Mouse (Mus musculus) brown adipose tissue, adult 24 weeks (tissue): Measurements from ENCODE around the gene Pld3. TPM values are rescaled to one million over a fixed set of nuclear protein-coding genes. Genes with fewer than 3 reads are reported as not detected.

Experiments
- H3K27ac ChIP-seq: fragments of 200-500 bp; replicated peaks from 2 replicates; pipeline ENCODE4 v1.5.1; 2012; ENCODE audit warnings: low read depth, mild to moderate bottlenecking, low read length
- H3K4me1 ChIP-seq: fragments of 200-500 bp; 2 replicates; pipeline ENCODE4 v1.6.1; 2012; ENCODE audit warnings: low read length, mixed read lengths; ENCODE audit not compliant: control insufficient read depth, insufficient read depth, insufficient read length
- H3K4me3 ChIP-seq: fragments of 200-500 bp; 2 replicates; pipeline ENCODE4 v1.5.1; 2012; ENCODE audit warnings: low read depth, mild to moderate bottlenecking, low read length, moderate library complexity; ENCODE audit not compliant: insufficient read depth
- polyA plus RNA-seq: library from polyadenylated mRNA; stranded (reverse); fragments of >200 nt; gene quantifications from 2 replicates; pipeline ENCODE4 v1.2.4, GENCODE M21; 2012; ENCODE audit not compliant: missing spikeins, insufficient read depth, insufficient read length

Gene Pld3
- polyA plus RNA-seq, 1 experiment, result 23.5 TPM

DNA sequence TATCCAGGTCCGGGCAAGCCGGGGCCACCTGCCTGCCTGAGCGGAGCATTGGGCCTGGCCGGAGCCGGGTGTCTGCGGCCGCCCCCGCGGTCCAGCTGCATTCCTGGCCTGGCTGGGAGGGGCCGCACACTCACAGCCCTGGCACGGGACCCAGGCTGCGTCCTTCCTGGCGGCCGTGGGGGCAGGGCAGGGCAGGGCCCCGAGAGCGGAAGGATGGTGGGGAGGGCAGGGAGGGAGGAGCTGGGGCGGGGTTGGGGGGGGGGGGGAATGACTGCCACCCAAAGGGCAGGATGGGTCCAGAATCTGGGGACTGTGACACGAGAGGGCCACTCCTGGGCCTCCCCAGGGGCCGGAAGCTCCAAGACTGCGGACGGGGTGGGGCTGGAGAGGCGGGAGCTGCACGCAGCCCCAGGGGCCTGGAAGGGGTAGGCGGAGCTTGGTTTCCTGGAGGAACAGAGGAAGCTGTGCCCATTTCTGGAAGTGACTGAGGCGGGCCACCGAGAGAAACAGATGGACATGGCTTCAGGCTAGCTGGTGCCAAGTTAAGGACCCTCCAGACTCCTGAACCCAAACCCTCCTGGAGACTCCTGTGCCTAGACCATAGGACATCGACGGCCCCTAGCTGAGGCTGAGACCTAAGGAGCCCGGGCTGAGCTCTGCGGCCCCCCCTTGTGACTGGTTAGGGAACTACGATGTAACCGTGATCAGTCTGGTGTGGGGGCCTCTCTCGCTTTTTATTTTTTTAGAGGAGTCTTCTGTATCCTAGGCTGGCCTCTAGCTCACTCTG is 62.3 kb downstream of the Pld3 start:
- Histone ChIP-seq H3K4me3 (peak overlapping the region; percentile 63), H3K4me1 (peaks cover 13% of the 10 kb centered on the region), H3K27ac (peak overlapping the region; percentile 96)

- Histone ChIP-seq H3K4me3 (peak overlapping the region; percentile 49), H3K27ac (peak overlapping the region; percentile 83), H3K4me1 (peaks cover 13% of the 10 kb centered on the region)
These were observed 62.8 kb downstream of the Pld3 start for GRCm38 (mm10) chr7:27490227-27490542.

DNA sequence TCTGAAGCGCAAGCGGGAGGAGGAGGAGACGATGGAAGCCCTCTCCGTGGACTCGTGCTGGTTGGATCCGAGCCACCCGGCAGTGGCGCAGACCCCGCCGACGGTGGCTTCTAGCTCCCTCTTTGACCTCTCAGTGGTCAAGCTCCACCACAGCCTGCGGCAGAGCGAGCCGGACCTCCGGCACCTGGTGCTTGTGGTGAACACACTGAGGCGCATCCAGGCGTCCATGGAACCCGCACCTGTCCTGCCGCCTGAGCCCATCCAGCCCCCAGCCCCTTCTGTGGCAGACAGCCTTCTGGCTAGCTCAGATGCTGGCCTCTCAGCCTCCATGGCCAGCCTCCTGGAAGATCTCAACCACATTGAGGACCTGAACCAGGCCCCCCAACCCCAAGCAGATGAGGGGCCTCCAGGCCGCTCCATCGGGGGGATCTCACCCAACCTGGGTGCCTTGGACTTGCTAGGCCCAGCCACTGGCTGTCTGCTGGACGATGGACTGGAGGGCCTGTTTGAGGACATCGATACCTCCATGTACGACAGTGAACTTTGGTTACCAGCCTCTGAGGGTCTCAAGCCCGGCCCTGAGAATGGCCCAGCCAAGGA is 63.6 kb downstream of the Pld3 start:
- no peak overlapping the region for H3K4me3 ChIP-seq
- peak overlapping the region; percentile 83; the same call in 1 of the 2 replicates for H3K27ac ChIP-seq
- H3K4me1 ChIP-seq, result peaks cover 13% of the 10 kb centered on the region

DNA sequence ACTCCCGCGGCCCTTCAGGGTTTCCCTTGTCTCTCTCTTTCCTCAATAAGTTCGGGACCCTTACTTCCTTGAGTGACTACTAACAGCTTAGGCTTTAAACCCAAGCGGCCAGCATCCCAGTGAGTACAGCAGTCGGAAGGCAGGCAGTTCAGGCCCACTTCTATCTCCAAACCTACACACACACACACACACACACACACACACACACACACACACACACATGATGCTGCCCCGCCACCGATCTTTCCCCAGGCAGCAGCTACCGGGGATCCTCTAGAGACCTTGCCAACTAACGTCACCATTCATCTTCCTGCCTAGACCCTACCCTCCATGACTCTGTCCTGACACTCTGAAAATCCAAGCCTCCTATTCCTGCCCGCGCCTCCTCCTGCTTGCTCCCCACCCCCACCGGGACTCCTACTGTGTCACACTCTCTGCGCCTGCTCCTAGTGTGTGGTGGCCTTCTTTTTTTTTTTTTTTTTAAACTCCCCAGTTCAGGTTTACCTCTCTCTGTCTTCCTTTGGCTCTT is 65.2 kb downstream of the Pld3 start:
- Histone ChIP-seq H3K27ac (peak overlapping the region; percentile 85), H3K4me1 (peaks cover 7% of the 10 kb centered on the region), H3K4me3 (peak overlapping the region; percentile 81)

- H3K27ac ChIP-seq, result peak within 1 kb of the TSS; percentile 85
- H3K4me1 ChIP-seq, result peaks cover 6% of the 10 kb centered on the region
- peak within 1 kb of the TSS; percentile 81 for H3K4me3 ChIP-seq
These were observed 66.0 kb downstream of the Pld3 start, which contains the start of gene Sertad1 for GRCm38 (mm10) chr7:27486770-27487697. Sertad1 (plus strand) TSS chr7:27486910.

- Histone ChIP-seq H3K4me1 (peaks cover 2% of the 10 kb centered on the region; the same call in 1 of the 2 replicates), H3K27ac (peak overlapping the region; percentile 78), H3K4me3 (peak overlapping the region; percentile 57)
These were observed 66.8 kb downstream of the Pld3 start for GRCm38 (mm10) chr7:27486102-27486769.

DNA sequence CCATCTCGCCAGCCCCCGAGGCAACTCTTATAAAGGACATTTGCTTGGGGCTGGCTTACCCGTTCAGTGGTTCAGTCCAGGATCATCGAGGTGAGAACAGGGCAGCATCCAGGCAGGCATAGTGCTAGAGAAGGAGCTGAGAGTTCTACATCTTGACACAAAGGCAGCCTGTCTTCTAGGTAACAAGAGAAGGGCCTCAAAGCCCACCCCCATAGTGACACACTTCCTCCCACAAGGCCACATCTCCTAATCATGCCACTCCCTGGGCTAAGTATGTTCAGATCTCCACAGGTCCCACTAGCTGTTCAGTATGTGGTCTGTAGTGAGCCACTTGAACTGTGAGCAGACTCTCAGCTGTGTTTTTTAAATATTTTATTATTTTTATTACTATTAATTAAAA is 69.2 kb downstream of the Pld3 start:
- no peak overlapping the region for H3K4me3 ChIP-seq
- no peak overlapping the region for H3K27ac ChIP-seq
- H3K4me1 ChIP-seq, result 0 out of 2 replicates have a peak, but pooled peaks cover 2% of the 10 kb centered on the region

Other genes with a start within 250 kb of the Pld3 start
- gene Ltbp4, start 215.5 kb downstream of the Pld3 start, polyA plus RNA-seq, result 22.8 and 25.9 TPM in 2 replicates
- 11.6 TPM in 2 replicates for gene Shkbp1, start 197.2 kb downstream of the Pld3 start, polyA plus RNA-seq
- gene Gm20479, start 195.8 kb downstream of the Pld3 start, polyA plus RNA-seq, result 3.5 TPM in 1 of 2 replicates, not detected in the other
- 0.20 TPM in 1 of 2 replicates, not detected in the other for gene Sptbn4, start 105.5 kb downstream of the Pld3 start, polyA plus RNA-seq
- 80.2 and 109 TPM in 2 replicates for gene Blvrb, start 105.2 kb downstream of the Pld3 start, polyA plus RNA-seq
- gene Sertad3, start 79.5 kb downstream of the Pld3 start, polyA plus RNA-seq, result 4.2 and 8.3 TPM in 2 replicates
- 10.1 and 13.6 TPM in 2 replicates for gene Sertad1, start 66.3 kb downstream of the Pld3 start, polyA plus RNA-seq
- 0.32 and 0.50 TPM in 2 replicates for gene Prx, start 53.9 kb downstream of the Pld3 start, polyA plus RNA-seq
- not detected in 2 replicates for gene Hipk4, start 30.0 kb downstream of the Pld3 start, polyA plus RNA-seq
- gene 2310022A10Rik, start within 50 bp of the Pld3 start, polyA plus RNA-seq, result 5.8 and 12.3 TPM in 2 replicates
- gene Akt2, start 38.3 kb upstream of the Pld3 start, polyA plus RNA-seq, result 294 and 321 TPM in 2 replicates
- gene Ttc9b, start 100.7 kb upstream of the Pld3 start, polyA plus RNA-seq, result not detected in 2 replicates
- 13.0 and 13.2 TPM in 2 replicates for gene Map3k10, start 121.4 kb upstream of the Pld3 start, polyA plus RNA-seq
- 1.3 and 3.1 TPM in 2 replicates for gene Zfp607b, start 136.1 kb upstream of the Pld3 start, polyA plus RNA-seq
- 4.9 and 5.1 TPM in 2 replicates for gene Zfp60, start 178.2 kb upstream of the Pld3 start, polyA plus RNA-seq